Mouse (Mus musculus) limb, embryonic 15.5 days (tissue): ENCODE results near the gene Hecw2. TPM values are rescaled to one million over a fixed set of nuclear protein-coding genes. Genes with fewer than 3 reads are reported as not detected.

Experiments
- ATAC-seq: fragments of 200-750 bp; cut with Nextera tagmentation; 2 replicates; pipeline ENCODE4 v1.8.0; 2017; ENCODE audit warnings: low read depth, moderate TSS enrichment; ENCODE audit not compliant: insufficient number of reproducible peaks, low FRiP score, low TSS enrichment
- H3K27ac ChIP-seq: fragments of 300-500 bp; sonication (generic); 2 replicates; pipeline ENCODE4 v1.5.1; 2015; ENCODE audit warnings: moderate library complexity, mild to moderate bottlenecking, inconsistent platforms
- H3K27me3 ChIP-seq: fragments of 300-500 bp; sonication (generic); 2 replicates; pipeline ENCODE4 v1.6.1; 2015; ENCODE audit warnings: inconsistent platforms
- H3K36me3 ChIP-seq: fragments of 300-500 bp; sonication (generic); 2 replicates; pipeline ENCODE4 v1.6.1; 2015; ENCODE audit warnings: inconsistent platforms
- H3K4me1 ChIP-seq: fragments of 300-500 bp; sonication (generic); 2 replicates; pipeline ENCODE4 v1.6.1; 2015; ENCODE audit warnings: inconsistent platforms
- H3K4me2 ChIP-seq: fragments of 300-500 bp; sonication (generic); 2 replicates; pipeline ENCODE4 v1.6.1; 2015; ENCODE audit warnings: mild to moderate bottlenecking, inconsistent platforms
- H3K4me3 ChIP-seq: fragments of 300-500 bp; sonication (generic); 2 replicates; pipeline ENCODE4 v1.5.1; 2015; ENCODE audit warnings: mild to moderate bottlenecking, inconsistent platforms
- H3K9ac ChIP-seq: fragments of 300-500 bp; sonication (generic); 2 replicates; pipeline ENCODE4 v1.6.1; 2015; ENCODE audit warnings: inconsistent platforms
- H3K9me3 ChIP-seq: fragments of 300-500 bp; sonication (generic); 2 replicates; pipeline ENCODE4 v1.6.1; 2016; ENCODE audit warnings: inconsistent platforms
- WGBS: fragments of 180-500 bp; shearing (Covaris S2); methylation state at CpG from one replicate; pipeline ENCODE4 v1.1.7; 2015; 5-methylcytosine and 5-hydroxymethylcytosine counted together
- polyA plus RNA-seq: library from polyadenylated mRNA; unstranded; fragments of >200 nt; fragmentation: Nextera tagmentation; extraction: Ambion mirVana; gene quantifications from 2 replicates; pipeline ENCODE4 v1.2.1, GENCODE M21; 2015

Hecw2 gene
- polyA plus RNA-seq, 1 experiment from 2014 or later: 4.4 TPM

GRCm38 (mm10) chr1:54153216-54153786 is 41.7 kb downstream of the Hecw2 start:
- ATAC-seq: no peak

GRCm38 (mm10) chr1:54145106-54145505 is 49.9 kb downstream of the Hecw2 start:
- no peaks in the 10 kb centered on the region for H3K9me3 ChIP-seq
- H3K4me2 ChIP-seq: no peak overlapping the region
- no peak overlapping the region for H3K9ac ChIP-seq
- 88% methylated on average over 5 of the region's 5 CpGs for WGBS
- H3K4me3 ChIP-seq: no peak overlapping the region
- H3K36me3 ChIP-seq: no peaks in the 10 kb centered on the region
- no peak overlapping the region for H3K27ac ChIP-seq
- ATAC-seq: no peak
- no peaks in the 10 kb centered on the region for H3K4me1 ChIP-seq
- no peaks in the 10 kb centered on the region for H3K27me3 ChIP-seq

More at GRCm38 (mm10) chr1:54153216-54153786, 41.7 kb downstream of the Hecw2 start:
- H3K9ac ChIP-seq: no peak overlapping the region
- no peak overlapping the region for H3K4me3 ChIP-seq
- no peaks in the 10 kb centered on the region for H3K4me1 ChIP-seq
- 84% methylated on average over 6 of the region's 6 CpGs for WGBS
- no peaks in the 10 kb centered on the region for H3K9me3 ChIP-seq
- no peaks in the 10 kb centered on the region for H3K27me3 ChIP-seq
- H3K27ac ChIP-seq: no peak overlapping the region
- no peaks in the 10 kb centered on the region for H3K36me3 ChIP-seq
- H3K4me2 ChIP-seq: no peak overlapping the region

GRCm38 (mm10) chr1:54133802-54134436 is 61.0 kb downstream of the Hecw2 start:
- WGBS: 59% methylated on average over 4 of the region's 4 CpGs
- H3K27me3 ChIP-seq: no peaks in the 10 kb centered on the region
- no peak overlapping the region for H3K4me3 ChIP-seq
- H3K27ac ChIP-seq: no peak overlapping the region
- H3K9me3 ChIP-seq: no peaks in the 10 kb centered on the region
- no peak overlapping the region for H3K4me2 ChIP-seq
- no peak for ATAC-seq
- no peak overlapping the region for H3K9ac ChIP-seq
- no peaks in the 10 kb centered on the region for H3K36me3 ChIP-seq
- H3K4me1 ChIP-seq: no peaks in the 10 kb centered on the region

GRCm38 (mm10) chr1:54128714-54129431 is 66.1 kb downstream of the Hecw2 start:
- Histone ChIP-seq H3K4me1 (peaks cover 4% of the 10 kb centered on the region; the same call in 1 of the 2 replicates), H3K4me2 (no peak overlapping the region), H3K9ac (no peak overlapping the region), H3K9me3 (no peaks in the 10 kb centered on the region), H3K4me3 (no peak overlapping the region), H3K27ac (no peak overlapping the region), H3K36me3 (no peaks in the 10 kb centered on the region), H3K27me3 (no peaks in the 10 kb centered on the region)
- WGBS: 60% methylated on average over 5 of the region's 5 CpGs
- ATAC-seq: no peak

- no peaks in the 10 kb centered on the region for H3K27me3 ChIP-seq
- 46% methylated on average over 10 of the region's 10 CpGs for WGBS
- no peak for ATAC-seq
- peak overlapping the region; percentile 67 for H3K27ac ChIP-seq
- no peak overlapping the region for H3K4me2 ChIP-seq
- no peak overlapping the region for H3K9ac ChIP-seq
- H3K4me1 ChIP-seq: peaks cover 11% of the 10 kb centered on the region; the same call in 1 of the 2 replicates
- H3K4me3 ChIP-seq: no peak overlapping the region
- no peaks in the 10 kb centered on the region for H3K9me3 ChIP-seq
- no peaks in the 10 kb centered on the region for H3K36me3 ChIP-seq
Measured at GRCm38 (mm10) chr1:54126991-54127742, 67.8 kb downstream of the Hecw2 start.

- H3K9me3 ChIP-seq: no peaks in the 10 kb centered on the region
- ATAC-seq: no peak
- no peak overlapping the region for H3K4me2 ChIP-seq
- 44% methylated on average over 2 of the region's 2 CpGs for WGBS
- H3K27ac ChIP-seq: no peak overlapping the region; the same call in 1 of the 2 replicates
- H3K36me3 ChIP-seq: no peaks in the 10 kb centered on the region
- peaks cover 26% of the 10 kb centered on the region; the same call in 1 of the 2 replicates for H3K4me1 ChIP-seq
- H3K9ac ChIP-seq: no peak overlapping the region
- no peaks in the 10 kb centered on the region for H3K27me3 ChIP-seq
- no peak overlapping the region for H3K4me3 ChIP-seq
Measured at GRCm38 (mm10) chr1:54122551-54122950, 72.4 kb downstream of the Hecw2 start.

- ATAC-seq: no peak
- Histone ChIP-seq H3K36me3 (no peaks in the 10 kb centered on the region), H3K9me3 (no peaks in the 10 kb centered on the region), H3K9ac (no peak overlapping the region), H3K27me3 (no peaks in the 10 kb centered on the region), H3K4me3 (no peak overlapping the region), H3K4me1 (peaks cover 22% of the 10 kb centered on the region; the same call in 1 of the 2 replicates), H3K4me2 (no peak overlapping the region), H3K27ac (no peak overlapping the region)
- WGBS: 89% methylated on average over 5 of the region's 5 CpGs
Measured at GRCm38 (mm10) chr1:54121071-54121730, 73.8 kb downstream of the Hecw2 start.

- 69% methylated on average over 9 of the region's 9 CpGs for WGBS
- no peak overlapping the region for H3K4me3 ChIP-seq
- no peaks in the 10 kb centered on the region for H3K36me3 ChIP-seq
- H3K4me2 ChIP-seq: no peak overlapping the region
- H3K9ac ChIP-seq: no peak overlapping the region
- no peaks in the 10 kb centered on the region for H3K27me3 ChIP-seq
- no peak for ATAC-seq
- H3K4me1 ChIP-seq: peaks cover 22% of the 10 kb centered on the region; the same call in 1 of the 2 replicates
- H3K27ac ChIP-seq: no peak overlapping the region
- H3K9me3 ChIP-seq: no peaks in the 10 kb centered on the region
Measured at GRCm38 (mm10) chr1:54119638-54120320, 75.2 kb downstream of the Hecw2 start.

GRCm38 (mm10) chr1:54118342-54118973 is 76.5 kb downstream of the Hecw2 start:
- peaks cover 22% of the 10 kb centered on the region; the same call in 1 of the 2 replicates for H3K4me1 ChIP-seq
- no peak for ATAC-seq
- no peaks in the 10 kb centered on the region for H3K9me3 ChIP-seq
- H3K4me3 ChIP-seq: no peak overlapping the region
- H3K27ac ChIP-seq: peak overlapping the region; percentile 75
- no peaks in the 10 kb centered on the region for H3K36me3 ChIP-seq
- WGBS: 38% methylated on average over 8 of the region's 8 CpGs
- H3K4me2 ChIP-seq: no peak overlapping the region
- no peaks in the 10 kb centered on the region for H3K27me3 ChIP-seq
- no peak overlapping the region for H3K9ac ChIP-seq

- Histone ChIP-seq H3K4me1 (no peaks in the 10 kb centered on the region), H3K27ac (no peak overlapping the region), H3K36me3 (no peaks in the 10 kb centered on the region), H3K27me3 (no peaks in the 10 kb centered on the region), H3K4me2 (no peak overlapping the region), H3K4me3 (no peak overlapping the region), H3K9ac (no peak overlapping the region), H3K9me3 (no peaks in the 10 kb centered on the region)
- WGBS: 77% methylated on average over 8 of the region's 8 CpGs
- no peak for ATAC-seq
Measured at GRCm38 (mm10) chr1:54110920-54111605, 83.9 kb downstream of the Hecw2 start.
